Mouse (Mus musculus): Measurements from ENCODE around the gene 1700029I15Rik.

DNA sequence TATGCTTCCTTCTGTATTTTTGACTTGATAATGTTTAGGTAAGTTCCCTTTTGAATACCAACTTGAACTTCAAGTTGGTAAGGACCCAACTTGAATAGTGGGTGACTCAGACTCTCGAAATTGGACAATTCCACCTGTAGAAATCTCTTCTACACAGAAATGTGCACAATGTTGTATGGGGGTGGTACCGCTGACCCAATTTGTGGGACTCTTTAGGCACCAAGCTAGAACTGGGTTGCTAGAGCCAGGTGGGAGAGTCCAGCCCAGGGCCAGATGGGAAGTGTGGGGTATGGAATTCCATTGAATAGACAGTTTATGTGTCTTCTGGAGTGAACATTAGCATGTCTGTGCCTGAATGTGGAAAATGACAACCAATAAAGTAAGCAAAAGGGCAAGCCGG is 13.2 kb downstream of the 1700029I15Rik start:
- no peak for TF ChIP-seq ZC3H11A (IDR thresholded peaks at IDR 0.05; ENCODE audit: borderline replicate concordance, low read depth, low read length)
- no peak for TF ChIP-seq ZNF384 (IDR thresholded peaks at IDR 0.05; ENCODE audit: low read depth, low read length)
- TF ChIP-seq HCFC1 (IDR thresholded peaks at IDR 0.05; ENCODE audit: borderline replicate concordance, insufficient read depth, low read length), result no peak
